In the genomic region with DNA sequence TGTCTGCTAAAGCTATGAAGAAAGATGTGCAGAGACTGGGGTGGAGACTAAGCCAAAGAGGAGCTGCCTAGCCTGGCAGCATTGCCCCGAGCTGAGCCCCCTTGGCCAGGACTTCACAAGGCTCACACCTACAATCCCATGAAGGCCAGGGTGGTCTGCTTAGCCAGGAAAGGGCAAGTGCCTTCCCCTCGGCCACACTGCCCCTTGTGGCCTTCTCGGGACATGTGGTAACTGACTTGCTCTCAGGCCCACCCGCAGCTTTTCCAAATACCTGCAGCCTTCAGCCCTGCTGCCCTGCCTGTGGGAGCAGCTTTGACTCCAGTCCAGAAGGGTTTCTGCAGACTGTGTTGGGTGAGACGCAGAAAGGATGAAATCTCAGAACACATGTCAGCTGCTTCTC, we compare ENCODE assay signal across 14 mouse cellular contexts. TPM values are rescaled to one million over a fixed set of nuclear protein-coding genes. Genes with fewer than 3 reads are reported as not detected.
DNase-seq lines count a peak whose midpoint lies in the region; ATAC-seq and TF ChIP-seq lines count a peak whose summit lies in the region.
"Had no signal": no experiment of that assay in that cellular context is flagged by ENCODE, and none has a peak within 500 bp of the region (broad histone marks: within the 10 kb centered on the region; RNA-seq: fewer than 3 reads in every experiment).

No protein-coding gene starts in this region.

- no peak overlapping the region for H3K4me2 ChIP-seq in heart, postnatal 0 days (ENCODE audit: low read depth, low read length)
- H3K4me2 ChIP-seq in lung, embryonic 14.5 days: no peak overlapping the region
- H3K4me2 ChIP-seq in neural tube, embryonic 11.5 days (ENCODE audit: low read depth): no peak overlapping the region
- H3K4me2 ChIP-seq: embryonic facial prominence, embryonic 12.5 days; heart, embryonic 15.5 days had no signal

- H3K27ac ChIP-seq in heart, postnatal 0 days (ENCODE audit: low read depth): no peak overlapping the region
- H3K27ac ChIP-seq in lung, embryonic 14.5 days (ENCODE audit: low read depth): no peak overlapping the region
- no peak overlapping the region for H3K27ac ChIP-seq in neural tube, embryonic 11.5 days (ENCODE audit: low read depth, low read length)
- H3K27ac ChIP-seq: embryonic facial prominence, embryonic 12.5 days; heart, embryonic 15.5 days had no signal

- intact Hi-C loops in heart, postnatal 25 days (cut with DNase I): loop anchor here (10.0 kb wide), 1 partner anchor 478 kb away; no protein-coding TSS in a partner anchor

- no peak for ATAC-seq in heart, postnatal 0 days (ENCODE audit: insufficient read depth, low read depth)
- no peak for ATAC-seq in lung, embryonic 14.5 days (ENCODE audit: insufficient read depth)
- ATAC-seq in neural tube, embryonic 11.5 days (ENCODE audit: insufficient read depth, low FRiP score, low TSS enrichment): no peak
- ATAC-seq: CD4-positive, CD25-positive, alpha-beta regulatory T cell, adult 4 months had no signal

- DNase-seq in heart, postnatal 0 days (ENCODE audit: low spot score): no peak
- no peak for DNase-seq in heart, postnatal 25 days (ENCODE audit: low spot score)
- peak; percentile 42 for DNase-seq in lung, embryonic 14.5 days
- no peak for DNase-seq in lung, postnatal 25 days (ENCODE audit: low spot score)
- peak; percentile 77 for DNase-seq in embryo, embryonic 10 days (ENCODE audit: low spot score)
- DNase-seq in neural tube, embryonic 11.5 days (ENCODE audit: low spot score): peak; percentile 43
- no peak for DNase-seq in yolk sac, embryonic 10.5 days (ENCODE audit: low spot score)
- no peak for DNase-seq in frontal cortex, adult 2 months (ENCODE audit: extremely low spot score in 1 of 2, low spot score in 1 of 2)
- DNase-seq: kidney, adult 9 months; lung, postnatal 36 days; right cerebral cortex, postnatal 4 days had no signal

- H3K9ac ChIP-seq in heart, postnatal 0 days (replicated peaks; ENCODE audit: low read depth, low read length): no peak overlapping the region
- no peak overlapping the region for H3K9ac ChIP-seq in lung, embryonic 14.5 days
- H3K9ac ChIP-seq in neural tube, embryonic 11.5 days (ENCODE audit: low read length): no peak overlapping the region
- H3K9ac ChIP-seq: embryonic facial prominence, embryonic 12.5 days; heart, embryonic 15.5 days had no signal

- TF ChIP-seq EP300 in heart, postnatal 0 days (IDR thresholded peaks at IDR 0.05; ENCODE audit: low read depth): no peak

- no peak overlapping the region for H3K4me3 ChIP-seq in heart, postnatal 0 days (ENCODE audit: low read depth, low read length)
- no peak overlapping the region for H3K4me3 ChIP-seq in lung, embryonic 14.5 days (ENCODE audit: low read depth, low read length)
- H3K4me3 ChIP-seq in neural tube, embryonic 11.5 days (ENCODE audit: low read depth, low read length): no peak overlapping the region
- H3K4me3 ChIP-seq: embryonic facial prominence, embryonic 12.5 days; heart, embryonic 15.5 days had no signal

- H3K27me3 ChIP-seq in heart, postnatal 0 days (ENCODE audit: control insufficient read depth, insufficient read depth, low read length): peaks cover 9% of the 10 kb centered on the region
- H3K27me3 ChIP-seq in lung, embryonic 14.5 days (ENCODE audit: insufficient read depth, low read length): no peaks in the 10 kb centered on the region
- H3K27me3 ChIP-seq in neural tube, embryonic 11.5 days (ENCODE audit: control insufficient read depth, insufficient read depth, low read length): peaks cover 8% of the 10 kb centered on the region; the same call in 1 of the 2 replicates

- H3K9me3 ChIP-seq in heart, postnatal 0 days (replicated peaks; ENCODE audit: control insufficient read depth, low read length): no peaks in the 10 kb centered on the region
- no peaks in the 10 kb centered on the region for H3K9me3 ChIP-seq in lung, embryonic 14.5 days (ENCODE audit: low read depth, low read length)
- H3K9me3 ChIP-seq in neural tube, embryonic 11.5 days (ENCODE audit: control insufficient read depth, low read length): no peaks in the 10 kb centered on the region
- H3K9me3 ChIP-seq: embryonic facial prominence, embryonic 12.5 days; heart, embryonic 15.5 days had no signal

- WGBS in heart, postnatal 0 days: 39% methylated on average over 5 of the region's 5 CpGs
- 35% methylated on average over 5 of the region's 5 CpGs for WGBS in lung, embryonic 14.5 days
- 22% methylated on average over 5 of the region's 5 CpGs for WGBS in neural tube, embryonic 11.5 days

- H3K4me1 ChIP-seq in heart, postnatal 0 days (ENCODE audit: control insufficient read depth, insufficient read depth): no peaks in the 10 kb centered on the region
- H3K4me1 ChIP-seq in lung, embryonic 14.5 days (ENCODE audit: insufficient read depth): no peaks in the 10 kb centered on the region
- H3K4me1 ChIP-seq in neural tube, embryonic 11.5 days (ENCODE audit: control insufficient read depth, insufficient read depth, low read length): peaks cover 7% of the 10 kb centered on the region; the same call in 1 of the 2 replicates

- peak; percentile 41 for TF ChIP-seq CTCF in heart, postnatal 0 days (IDR thresholded peaks at IDR 0.05; ENCODE audit: low read depth)
- peak; percentile 62 for TF ChIP-seq CTCF in lung, embryonic 14.5 days (IDR thresholded peaks at IDR 0.05; ENCODE audit: low read depth)

- peaks cover 18% of the 10 kb centered on the region for H3K36me3 ChIP-seq in heart, postnatal 0 days (replicated peaks; ENCODE audit: control insufficient read depth, insufficient read depth, low read length)
- H3K36me3 ChIP-seq in lung, embryonic 14.5 days (ENCODE audit: insufficient read depth): peaks cover 30% of the 10 kb centered on the region; the same call in 1 of the 2 replicates
- no peaks in the 10 kb centered on the region for H3K36me3 ChIP-seq in neural tube, embryonic 11.5 days (ENCODE audit: control insufficient read depth, insufficient read depth, low read length)

RNA-seq across cellular contexts. Expression of gene Cxcl12, which starts 8.1 kb away (rescaled TPM):
- 48.0 and 55.5 TPM in 2 replicates for total RNA-seq in heart, postnatal 0 days (2014; rRNA removed; ENCODE audit: low replicate concordance)
- polyA plus RNA-seq in heart, postnatal 0 days (2015; fragmentation: Nextera tagmentation; extraction: Ambion mirVana): 52.7 and 54.8 TPM in 2 replicates
- total RNA-seq in heart, postnatal 25 days (2021): 100 to 1,000 TPM in 1 of 2 experiments, 10 to 100 TPM in 1; 90.4 to 120 TPM
- polyA plus RNA-seq in lung, embryonic 14.5 days (2014; fragmentation: Nextera tagmentation; extraction: Ambion mirVana): 87.4 and 91.0 TPM in 2 replicates
- 93.2 and 110 TPM in 2 replicates for polyA plus RNA-seq in neural tube, embryonic 11.5 days (2014; fragmentation: Nextera tagmentation; extraction: Ambion mirVana)
- 59.3 and 66.9 TPM in 2 replicates for polyA plus RNA-seq in frontal cortex, adult 2 months (2012; rRNA removed)
- polyA plus RNA-seq: CD4-positive, CD25-positive, alpha-beta regulatory T cell, adult 4 months had no signal

Comparison
In these comparisons a context has a peak if more than half of its experiments do, and no peak if none do; other contexts are left out.
1. DNase-seq: peak in lung, embryonic 14.5 days (single experiment), embryo, embryonic 10 days (single experiment) and neural tube, embryonic 11.5 days (single experiment); none in heart, postnatal 0 days (single experiment), heart, postnatal 25 days (single experiment), lung, postnatal 25 days (single experiment), yolk sac, embryonic 10.5 days (single experiment) and frontal cortex, adult 2 months (0 of 2).